Mouse (Mus musculus): ENCODE data around the gene 2810004N23Rik. TPM values are rescaled to one million over a fixed set of nuclear protein-coding genes. Genes with fewer than 3 reads are reported as not detected.

The 2810004N23Rik gene
- total and polyA plus RNA-seq, 3 experiments: 54.8 to 68.9 (median 64.0) TPM

DNA sequence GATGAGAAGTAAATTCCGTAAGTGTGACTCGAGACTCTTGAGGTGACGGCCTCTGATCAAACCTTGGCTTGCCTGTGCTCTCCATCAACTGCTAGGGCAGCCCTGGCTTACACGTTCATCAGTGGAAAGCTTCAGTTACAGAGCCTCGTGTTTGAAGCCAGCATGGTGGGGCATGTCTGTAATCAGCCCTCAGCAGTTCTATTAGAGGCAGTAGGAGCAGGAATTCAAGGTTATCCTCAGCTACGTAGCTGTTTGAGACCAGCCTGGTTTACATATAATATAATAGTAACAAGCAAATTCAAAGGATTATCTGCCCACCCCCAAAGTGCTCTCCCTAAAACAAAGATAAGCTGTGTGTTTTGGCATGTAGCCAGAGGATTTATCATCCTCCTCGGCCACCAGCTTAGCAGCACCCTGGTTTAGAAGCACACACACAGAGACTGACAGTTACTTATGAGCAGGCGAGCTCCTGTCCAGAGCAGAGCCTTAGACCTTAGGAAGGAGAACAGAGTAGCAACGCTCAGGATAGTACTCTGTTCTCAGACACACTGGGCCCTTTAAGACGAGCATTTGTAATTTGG, 16.1 kb upstream of the 2810004N23Rik start (continued):
- TF ChIP-seq USF2 (IDR thresholded peaks at IDR 0.05; ENCODE audit: borderline replicate concordance in 1 of 2, insufficient read depth in 1 of 2, low read depth in 1 of 2, low read length in 2 of 2): no peak
- TF ChIP-seq TCF12 (IDR thresholded peaks at IDR 0.05; ENCODE audit: low read depth, low read length): peak; percentile 80
- TF ChIP-seq UBTF (IDR thresholded peaks at IDR 0.05; ENCODE audit: borderline replicate concordance, insufficient read depth, low read depth, low read length): no peak
- TF ChIP-seq NRF1 (IDR thresholded peaks at IDR 0.05; ENCODE audit: insufficient read depth, low read depth, low read length, poor library complexity, severe bottlenecking): no peak
- no peak for TF ChIP-seq SMC3 (IDR thresholded peaks at IDR 0.05; ENCODE audit: low read depth, low read length)
- no peak for TF ChIP-seq NELFE (IDR thresholded peaks at IDR 0.05; ENCODE audit: low read depth, low read length)
- no peak for TF ChIP-seq MAFK (IDR thresholded peaks at IDR 0.05; ENCODE audit: borderline replicate concordance, low read depth, low read length)
- no peak for TF ChIP-seq POLR2AphosphoS2 (IDR thresholded peaks at IDR 0.05; ENCODE audit: low read length)
- TF ChIP-seq ELF1 (IDR thresholded peaks at IDR 0.05; ENCODE audit: low read depth, low read length): no peak
- no peak for TF ChIP-seq CHD2 (IDR thresholded peaks at IDR 0.05; ENCODE audit: low read length)

DNA sequence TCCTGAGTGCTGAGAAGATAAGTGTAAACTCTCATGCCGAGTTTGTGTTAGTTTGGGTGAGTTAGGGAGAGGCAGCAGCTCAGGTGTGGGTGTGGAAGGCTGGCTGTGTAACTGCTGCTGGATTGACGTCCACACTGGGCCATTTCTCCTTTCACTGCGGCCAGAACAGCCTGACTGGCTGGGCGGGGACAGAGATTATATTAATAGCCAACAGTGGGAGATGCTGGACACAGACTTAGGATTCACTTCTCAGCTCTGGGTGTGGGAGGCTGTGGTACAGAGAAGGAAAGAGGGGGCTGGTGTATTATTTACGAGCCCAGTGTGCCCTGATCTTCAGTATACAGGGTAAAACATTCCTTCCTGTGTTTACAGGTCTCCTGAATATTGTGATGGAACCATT, 15.2 kb upstream of the 2810004N23Rik start:
- no peaks in the 10 kb centered on the region for H3K9me3 ChIP-seq (replicated peaks; ENCODE audit: insufficient read depth, low read length)
- no peak for DNase-seq (ENCODE audit: low read depth, low spot score)
- H3K79me2 ChIP-seq (ENCODE audit: control insufficient read depth, insufficient read depth, low read length, poor library complexity): no peaks in the 10 kb centered on the region; the same call in 1 of the 2 replicates
- H3K27me3 ChIP-seq (ENCODE audit: control insufficient read depth in 1 of 2, insufficient read depth in 2 of 2, low read length in 2 of 2): no peaks in the 10 kb centered on the region
- peaks cover 8 to 17% of the 10 kb centered on the region in 2 experiments for H3K4me1 ChIP-seq (ENCODE audit: control insufficient read depth in 1 of 2, insufficient read depth in 2 of 2, low read length in 2 of 2)
- peaks cover 18 to 26% of the 10 kb centered on the region in 2 experiments for H3K36me3 ChIP-seq (ENCODE audit: control insufficient read depth in 1 of 2, insufficient read depth in 2 of 2, low read length in 2 of 2)
- H3K4me3 ChIP-seq (ENCODE audit: control insufficient read depth in 1 of 2, insufficient read depth in 1 of 2, low read depth in 2 of 2, low read length in 2 of 2): no peak overlapping the region
- no peak overlapping the region; the same call in 1 of the 2 replicates for H3K27ac ChIP-seq (ENCODE audit: control insufficient read depth, low read depth, low read length)
- no peak overlapping the region for H3K9ac ChIP-seq (ENCODE audit: control insufficient read depth, low read depth, low read length, poor library complexity, severe bottlenecking)
- TF ChIP-seq EP300 (IDR thresholded peaks at IDR 0.05; ENCODE audit: low read depth in 1 of 2, low read length in 2 of 2) (no peak), ELF1 (IDR thresholded peaks at IDR 0.05; ENCODE audit: low read depth, low read length) (no peak), CHD2 (IDR thresholded peaks at IDR 0.05; ENCODE audit: low read length) (no peak)

DNA sequence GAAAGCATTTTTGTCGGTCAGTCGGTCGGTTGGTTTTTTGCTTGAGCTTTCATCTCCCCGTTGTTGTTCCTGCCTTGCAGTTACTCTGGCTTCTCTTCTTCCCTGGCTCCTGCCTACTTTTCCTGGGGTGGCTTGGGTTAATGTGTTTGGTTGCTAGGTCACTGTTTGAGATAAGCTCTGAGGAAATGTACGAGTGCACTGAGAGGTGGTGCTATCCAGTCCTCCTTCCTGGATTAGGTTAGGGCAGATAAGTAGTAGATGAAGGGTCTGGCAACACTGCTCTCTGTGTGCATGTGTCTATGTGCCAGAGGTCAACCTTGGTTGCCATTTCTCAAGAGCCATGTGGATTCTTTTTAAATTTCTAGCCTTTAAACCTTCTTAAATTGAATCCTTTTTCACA, 9.8 kb upstream of the 2810004N23Rik start:
- DNase-seq (ENCODE audit: low read depth, low spot score): peak; percentile 29
- H3K79me2 ChIP-seq (ENCODE audit: control insufficient read depth, insufficient read depth, low read length, poor library complexity): peaks cover 26% of the 10 kb centered on the region
- no peak overlapping the region for H3K9ac ChIP-seq (ENCODE audit: control insufficient read depth, low read depth, low read length, poor library complexity, severe bottlenecking)
- H3K27me3 ChIP-seq (ENCODE audit: control insufficient read depth in 1 of 2, insufficient read depth in 2 of 2, low read length in 2 of 2): no peaks in the 10 kb centered on the region
- H3K36me3 ChIP-seq (ENCODE audit: control insufficient read depth in 1 of 2, insufficient read depth in 2 of 2, low read length in 2 of 2): peaks cover 11 to 14% of the 10 kb centered on the region in 2 experiments
- no peaks in the 10 kb centered on the region for H3K9me3 ChIP-seq (replicated peaks; ENCODE audit: insufficient read depth, low read length)
- peaks cover 3 to 17% of the 10 kb centered on the region in 2 experiments for H3K4me1 ChIP-seq (ENCODE audit: control insufficient read depth in 1 of 2, insufficient read depth in 2 of 2, low read length in 2 of 2)
- H3K27ac ChIP-seq (ENCODE audit: control insufficient read depth, low read depth, low read length): no peak overlapping the region
- no peak for TF ChIP-seq TAL1 (IDR thresholded peaks at IDR 0.05; ENCODE audit: low read length)
- no peak for TF ChIP-seq MAX (IDR thresholded peaks at IDR 0.05; ENCODE audit: low read length)
- no peak for TF ChIP-seq USF2 (IDR thresholded peaks at IDR 0.05; ENCODE audit: borderline replicate concordance in 1 of 2, insufficient read depth in 1 of 2, low read depth in 1 of 2, low read length in 2 of 2)
- TF ChIP-seq GATA1 (IDR thresholded peaks at IDR 0.05; ENCODE audit: low read depth, low read length): peak; percentile 38; the same call in 1 of the 2 replicates
- no peak for TF ChIP-seq HCFC1 (IDR thresholded peaks at IDR 0.05; ENCODE audit: low read depth, low read length)
- no peak for TF ChIP-seq BHLHE40 (IDR thresholded peaks at IDR 0.05; ENCODE audit: borderline replicate concordance, low read depth, low read length)
- no peak for TF ChIP-seq ZNF384 (IDR thresholded peaks at IDR 0.05; ENCODE audit: low read depth, low read length)
- TF ChIP-seq EP300 (IDR thresholded peaks at IDR 0.05; ENCODE audit: low read depth in 1 of 2, low read length in 2 of 2): no peak
- no peak for TF ChIP-seq ZC3H11A (IDR thresholded peaks at IDR 0.05; ENCODE audit: low read depth, low read length)
- H3K4me3 ChIP-seq (ENCODE audit: control insufficient read depth in 1 of 2, insufficient read depth in 1 of 2, low read depth in 2 of 2, low read length in 2 of 2): no peak overlapping the region

All from MEL (cell line).